Comparison of ENCODE assay signal across 8 mouse cellular contexts in the genomic region with DNA sequence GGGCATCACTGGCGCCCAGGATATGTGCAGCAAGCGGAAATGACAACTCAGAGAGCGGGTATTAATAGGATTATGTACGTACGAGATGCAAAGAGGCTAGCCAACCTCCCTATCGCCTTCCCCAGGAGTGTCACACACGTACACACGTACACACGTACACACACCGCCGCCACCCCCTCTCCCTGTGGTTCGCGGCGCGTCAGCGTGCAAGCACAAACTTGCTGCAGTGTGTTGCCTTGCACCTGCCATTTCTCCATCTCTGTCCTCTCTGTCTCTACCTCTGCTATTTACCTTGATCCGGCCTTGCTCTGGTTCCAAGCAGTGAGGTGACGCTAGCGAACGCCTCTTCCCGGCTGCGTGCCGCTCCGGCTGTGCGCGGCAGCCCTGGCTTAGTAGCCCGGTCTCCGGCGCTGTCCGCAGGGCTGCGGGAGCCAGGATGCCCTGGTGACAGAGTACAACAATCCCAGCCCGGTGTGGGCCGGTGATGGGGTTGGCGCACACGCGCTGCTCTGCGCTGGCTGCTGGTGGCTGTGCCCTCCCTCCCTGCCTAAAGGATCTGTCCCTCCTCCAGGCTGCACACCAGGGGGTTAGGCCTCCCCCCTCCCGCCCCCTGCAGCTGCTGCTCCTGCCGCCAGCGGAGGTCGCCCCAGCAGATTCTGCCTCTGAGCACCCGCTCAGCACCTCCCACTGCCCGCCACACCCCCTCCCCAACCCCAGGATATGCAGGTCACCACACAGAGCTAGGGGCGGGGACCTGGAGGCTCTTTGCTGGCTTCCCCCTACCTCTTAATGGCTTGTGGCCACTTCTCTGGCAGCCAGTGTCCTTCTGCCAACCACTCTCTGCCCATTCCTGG. TPM values are rescaled to one million over a fixed set of nuclear protein-coding genes. Genes with fewer than 3 reads are reported as not detected.
A peak's percentile ranks its signal among the peaks of the same experiment; 100 is the strongest.
DNase-seq lines count a peak whose midpoint lies in the region; ATAC-seq and TF ChIP-seq lines count a peak whose summit lies in the region.

No protein-coding gene starts in this region.

- 0 out of 2 replicates have a peak, but pooled peaks cover 2% of the 10 kb centered on the region for H3K27me3 ChIP-seq in forebrain, embryonic 13.5 days
- H3K27me3 ChIP-seq in neural tube, embryonic 14.5 days (ENCODE audit: control insufficient read depth, insufficient read depth, low read length), result no peaks in the 10 kb centered on the region
- no peaks in the 10 kb centered on the region for H3K27me3 ChIP-seq in testis, adult 2 months (ENCODE audit: control insufficient read depth, insufficient read depth, low read length)

- no peak for TF ChIP-seq POLR2A in testis, adult 2 months (IDR thresholded peaks at IDR 0.05; ENCODE audit: control insufficient read depth, low read depth, low read length)

- peak; percentile 29 for DNase-seq in CD4-positive helper T cell, adult 2 months (ENCODE audit: low read depth, low spot score)
- DNase-seq in brain, embryonic 18.5 days (ENCODE audit: low read depth, low spot score), result peak; percentile 30
- DNase-seq in heart, postnatal 4 days, result peak; percentile 45
- DNase-seq in layer of hippocampus, adult 9-10 months (ENCODE audit: low spot score), result peak; percentile 12
- peak; percentile 59 to 64 for DNase-seq in lung, adult 18-20 months

- no peaks in the 10 kb centered on the region for H3K36me3 ChIP-seq in forebrain, embryonic 13.5 days (ENCODE audit: poor library complexity, severe bottlenecking)
- H3K36me3 ChIP-seq in neural tube, embryonic 14.5 days (ENCODE audit: control insufficient read depth, insufficient read depth, low read length), result no peaks in the 10 kb centered on the region
- H3K36me3 ChIP-seq in testis, adult 2 months (ENCODE audit: control insufficient read depth, insufficient read depth, low read length), result no peaks in the 10 kb centered on the region

- WGBS in forebrain, embryonic 13.5 days, result under 1% methylated on average over 42 of the region's 44 CpGs
- under 1% methylated on average over 43 of the region's 44 CpGs for WGBS in neural tube, embryonic 14.5 days

- peak overlapping the region; percentile 92 for H3K4me2 ChIP-seq in forebrain, embryonic 13.5 days
- peak overlapping the region; percentile 58 for H3K4me2 ChIP-seq in neural tube, embryonic 14.5 days (ENCODE audit: low read depth, low read length)

- H3K4me1 ChIP-seq in forebrain, embryonic 13.5 days, result peaks cover 6% of the 10 kb centered on the region
- no peaks in the 10 kb centered on the region for H3K4me1 ChIP-seq in neural tube, embryonic 14.5 days (ENCODE audit: control insufficient read depth, insufficient read depth, low read length)
- peaks cover 7% of the 10 kb centered on the region for H3K4me1 ChIP-seq in testis, adult 2 months (ENCODE audit: control insufficient read depth, insufficient read depth, low read length)

- H3K9ac ChIP-seq in forebrain, embryonic 13.5 days, result peak overlapping the region; percentile 71
- H3K9ac ChIP-seq in neural tube, embryonic 14.5 days (replicated peaks; ENCODE audit: low read depth, low read length), result peak overlapping the region; percentile 74

- peak overlapping the region; percentile 10; the same call in 1 of the 2 replicates for H3K27ac ChIP-seq in forebrain, embryonic 13.5 days
- H3K27ac ChIP-seq in neural tube, embryonic 14.5 days (ENCODE audit: low read depth, low read length), result peak overlapping the region; percentile 45
- peak overlapping the region; percentile 39; the same call in 1 of the 2 replicates for H3K27ac ChIP-seq in testis, adult 2 months (ENCODE audit: control insufficient read depth, insufficient read depth, low read depth, low read length)

- peak overlapping the region; percentile 61 for H3K4me3 ChIP-seq in forebrain, embryonic 13.5 days
- peak overlapping the region; percentile 70 for H3K4me3 ChIP-seq in neural tube, embryonic 14.5 days (ENCODE audit: low read depth, low read length)
- H3K4me3 ChIP-seq in testis, adult 2 months (ENCODE audit: control insufficient read depth, low read depth, low read length), result peak overlapping the region; percentile 83

- TF ChIP-seq CTCF in testis, adult 2 months (IDR thresholded peaks at IDR 0.05; ENCODE audit: control insufficient read depth, insufficient read depth, insufficient replicate concordance, low read depth, low read length), result no peak

- H3K9me3 ChIP-seq in forebrain, embryonic 13.5 days (replicated peaks), result no peaks in the 10 kb centered on the region
- no peaks in the 10 kb centered on the region for H3K9me3 ChIP-seq in neural tube, embryonic 14.5 days (ENCODE audit: control insufficient read depth, low read length)

- peak; percentile 93 for ATAC-seq in forebrain, embryonic 13.5 days
- peak; percentile 93 for ATAC-seq in neural tube, embryonic 14.5 days (ENCODE audit: low read depth)

RNA-seq across cellular contexts. Expression of a gene that starts 0.9 kb away (rescaled TPM):
- polyA plus RNA-seq in forebrain, embryonic 13.5 days (2015; fragmentation: Nextera tagmentation; extraction: Ambion mirVana), result 2.4 and 3.4 TPM in 2 replicates
- 10 to 100 TPM; 84.4 to 84.6 TPM for total RNA-seq in heart, postnatal 4 days (2021)
- 19.0 and 29.5 TPM in 2 replicates for polyA plus RNA-seq in neural tube, embryonic 14.5 days (2014; fragmentation: Nextera tagmentation; extraction: Ambion mirVana)
- 2.4 and 3.0 TPM in 2 replicates for polyA plus RNA-seq in testis, adult 2 months (2012; rRNA removed)

RNA-seq across cellular contexts. Expression of a gene that starts 43.2 kb away (rescaled TPM):
- polyA plus RNA-seq in forebrain, embryonic 13.5 days (2015; fragmentation: Nextera tagmentation; extraction: Ambion mirVana), result 0.64 and 1.0 TPM in 2 replicates
- 10 to 100 TPM; 14.8 to 15.3 TPM for total RNA-seq in heart, postnatal 4 days (2021)
- polyA plus RNA-seq in neural tube, embryonic 14.5 days (2014; fragmentation: Nextera tagmentation; extraction: Ambion mirVana), result 0.88 and 1.0 TPM in 2 replicates
- 0.13 and 0.15 TPM in 2 replicates for polyA plus RNA-seq in testis, adult 2 months (2012; rRNA removed)

Comparison
In these comparisons a context has a peak if more than half of its experiments do, and no peak if none do; other contexts are left out.
1. Peak in every context shown above with its lines: DNase-seq, ATAC-seq, H3K4me3 ChIP-seq and H3K27ac ChIP-seq.